Mouse (Mus musculus) urinary bladder, postnatal 36 days (tissue): Measurements from ENCODE around the gene Baz1b.
"Not testable (repeated sequence)": the region's sequence is repeated elsewhere in the genome, so short reads cannot be mapped to it uniquely, and the experiment has no call there.

ENCODE experiments used
- DNase-seq, 2 experiments: peaks; one replicate each; pipeline ENCODE4 v3.0.0; 2022; ENCODE audit warnings: low spot score in 2 of 2, mixed read lengths in 1 of 2

Baz1b gene

GRCm38 (mm10) chr5:135179616-135180015 is 7.4 kb upstream of the Baz1b start:
- DNase-seq: no peak

GRCm38 (mm10) chr5:135180796-135181195 is 6.3 kb upstream of the Baz1b start:
- no peak for DNase-seq

GRCm38 (mm10) chr5:135181776-135182175 is 5.3 kb upstream of the Baz1b start:
- no peak for DNase-seq

GRCm38 (mm10) chr5:135183131-135183861 is 3.8 kb upstream of the Baz1b start:
- DNase-seq: no peak

GRCm38 (mm10) chr5:135185016-135185415 is 2.0 kb upstream of the Baz1b start:
- no peak for DNase-seq

- DNase-seq: no peak
These were observed 1.5 kb upstream of the Baz1b start for GRCm38 (mm10) chr5:135185596-135185995.

GRCm38 (mm10) chr5:135186231-135186620 is 838 bp upstream of the Baz1b start:
- DNase-seq: no peak

GRCm38 (mm10) chr5:135187349-135188213 is 517 bp downstream of the Baz1b start:
- DNase-seq: peak in 1 of 2 experiments; percentile 27

GRCm38 (mm10) chr5:135188214-135188554 is 1.1 kb downstream of the Baz1b start:
- no peak for DNase-seq

GRCm38 (mm10) chr5:135189281-135190022 is 2.4 kb downstream of the Baz1b start:
- no peak for DNase-seq

GRCm38 (mm10) chr5:135191620-135192019 is 4.6 kb downstream of the Baz1b start:
- peak; percentile 46 to 51 for DNase-seq

- no peak for DNase-seq
These were observed 5.4 kb downstream of the Baz1b start for GRCm38 (mm10) chr5:135192431-135192830.

- no peak for DNase-seq
These were observed 9.3 kb downstream of the Baz1b start for GRCm38 (mm10) chr5:135196367-135196766.

- no peak for DNase-seq
These were observed 15.7 kb downstream of the Baz1b start for GRCm38 (mm10) chr5:135202763-135203162.

- DNase-seq: no peak
These were observed 21.1 kb downstream of the Baz1b start for GRCm38 (mm10) chr5:135208197-135208596.

- DNase-seq: no peak
These were observed 29.8 kb downstream of the Baz1b start for GRCm38 (mm10) chr5:135216871-135217270.

- DNase-seq: no peak
These were observed 33.9 kb downstream of the Baz1b start for GRCm38 (mm10) chr5:135220941-135221340.

GRCm38 (mm10) chr5:135222066-135222465 is 35.0 kb downstream of the Baz1b start:
- DNase-seq: no peak

GRCm38 (mm10) chr5:135224169-135224568 is 37.1 kb downstream of the Baz1b start:
- no peak for DNase-seq

- not testable (repeated sequence) for DNase-seq
These were observed 38.8 kb downstream of the Baz1b start for GRCm38 (mm10) chr5:135225879-135226278.

GRCm38 (mm10) chr5:135230186-135230585 is 43.1 kb downstream of the Baz1b start:
- DNase-seq: no peak
